Mouse (Mus musculus): ENCODE results near the gene Dock6.

- no peak for TF ChIP-seq CTCF (IDR thresholded peaks at IDR 0.05; ENCODE audit: extremely low read depth, insufficient read depth, insufficient read length, insufficient replicate concordance)
- TF ChIP-seq POLR2A (IDR thresholded peaks at IDR 0.05; ENCODE audit: low read depth, low read length), result no peak
These were observed 59.8 kb downstream of the Dock6 start for GRCm38 (mm10) chr9:21792644-21793043.
